Mouse (Mus musculus) kidney, adult 2 months (tissue): ENCODE measurements around the gene Spdef.

ENCODE experiments used
- CTCF ChIP-seq: fragments of 200-500 bp; conservative IDR thresholded peaks from 2 replicates; pipeline ENCODE4 v1.5.1; 2011; ENCODE audit warnings: low read depth, mild to moderate bottlenecking, control low read depth, low read length, moderate library complexity, mixed read lengths; ENCODE audit not compliant: insufficient read depth, insufficient read length
- POLR2A ChIP-seq: fragments of 200-500 bp; IDR thresholded peaks from one replicate; pipeline ENCODE4 v1.6.1; 2011; ENCODE audit warnings: low read depth, low read length, control low read depth

DNA sequence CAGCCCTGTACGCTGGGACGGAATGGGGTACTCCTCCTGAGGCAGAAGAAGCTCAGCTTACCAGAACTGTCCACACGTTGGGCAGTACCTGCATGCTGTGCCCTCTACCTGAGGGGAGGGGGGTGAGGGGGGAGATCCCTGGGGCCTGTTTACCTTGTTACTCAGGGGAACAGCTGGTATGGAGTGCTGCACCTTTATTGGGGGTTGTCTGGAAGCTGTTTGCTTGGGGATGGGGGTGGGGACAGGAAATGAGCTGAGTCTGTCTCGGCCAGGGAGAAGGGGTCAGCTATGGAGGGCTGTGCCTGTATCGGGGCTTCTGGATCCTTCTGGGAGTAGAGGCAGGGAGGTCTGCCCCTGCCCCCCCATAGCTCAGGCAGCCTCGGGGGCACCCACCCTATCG, 2.2 kb downstream of the Spdef start:
- TF ChIP-seq CTCF, result no peak
- no peak for TF ChIP-seq POLR2A
